Mouse (Mus musculus) spleen, adult 2 months (tissue): ENCODE results near the gene Olfr59. TPM values are rescaled to one million over a fixed set of nuclear protein-coding genes. Genes with fewer than 3 reads are reported as not detected.

Source experiments
- DNase-seq, 2 experiments: peaks; one replicate each; pipeline versions ENCODE4 v3.0.0 to v3.0.0-alpha.2; 2012 to 2021; ENCODE audit warnings: low spot score in 2 of 2, low read depth in 1 of 2
- H3K27ac ChIP-seq: fragments of 200-500 bp; 2 replicates; pipeline ENCODE4 v1.5.1; 2012; ENCODE audit warnings: low read length, inconsistent platforms; ENCODE audit not compliant: insufficient read depth
- H3K27me3 ChIP-seq: fragments of 200-500 bp; 2 replicates; pipeline ENCODE4 v1.6.1; 2012; ENCODE audit warnings: mild to moderate bottlenecking, moderate library complexity, low read length, inconsistent platforms; ENCODE audit not compliant: control insufficient read depth, insufficient read depth
- H3K36me3 ChIP-seq: fragments of 200-500 bp; 2 replicates; pipeline ENCODE4 v1.6.1; 2012; ENCODE audit warnings: mild to moderate bottlenecking, low read length, inconsistent platforms; ENCODE audit not compliant: control insufficient read depth, insufficient read depth
- H3K4me1 ChIP-seq: fragments of 200-500 bp; 2 replicates; pipeline ENCODE4 v1.6.1; 2011; ENCODE audit warnings: inconsistent platforms; ENCODE audit not compliant: control insufficient read depth, insufficient read depth, insufficient read length
- H3K4me3 ChIP-seq: fragments of 200-500 bp; 2 replicates; pipeline ENCODE4 v1.5.1; 2011; ENCODE audit warnings: mild to moderate bottlenecking, inconsistent platforms; ENCODE audit not compliant: insufficient read depth, insufficient read length; ENCODE audit errors: extremely low read depth
- CTCF ChIP-seq: fragments of 200-500 bp; IDR thresholded peaks from 2 replicates; pipeline ENCODE4 v1.5.1; 2011; ENCODE audit warnings: mild to moderate bottlenecking, inconsistent platforms; ENCODE audit not compliant: insufficient read depth, insufficient read length, insufficient replicate concordance; ENCODE audit errors: extremely low read depth
- POLR2A ChIP-seq: fragments of 200-500 bp; IDR thresholded peaks from 2 replicates; pipeline ENCODE4 v1.6.1; 2011; ENCODE audit warnings: low read depth, low read length, inconsistent platforms
- WGBS: fragments of 180-500 bp; shearing (Covaris S2); methylation state at CpG from one replicate; pipeline ENCODE4 v1.1.7; 2018; 5-methylcytosine and 5-hydroxymethylcytosine counted together
- polyA plus RNA-seq: library from polyadenylated mRNA; depleted of rRNA; stranded (reverse); fragments of >200 nt; gene quantifications from 2 replicates; pipeline ENCODE4 v1.2.3, GENCODE M21; 2012; rRNA removed

Gene Olfr59
- not detected in 2 replicates for polyA plus RNA-seq

- TF ChIP-seq CTCF (no peak), POLR2A (no peak)
- H3K4me3 ChIP-seq: no peak within 1 kb of the TSS
These were observed at the start of gene Olfr59 for GRCm38 (mm10) chr11:74283436-74283835. Olfr59 (plus strand) TSS chr11:74283736.

GRCm38 (mm10) chr11:74241201-74241600, 42.3 kb upstream of the Olfr59 start:
- TF ChIP-seq POLR2A: no peak
- TF ChIP-seq CTCF: no peak
- Histone ChIP-seq H3K36me3 (no peaks in the 10 kb centered on the region), H3K27me3 (no peaks in the 10 kb centered on the region), H3K4me3 (no peak overlapping the region), H3K27ac (no peak overlapping the region), H3K4me1 (no peaks in the 10 kb centered on the region)
- 79% methylated on average over 3 of the region's 3 CpGs for WGBS
- no peak for DNase-seq

More at GRCm38 (mm10) chr11:74283436-74283835, at the start of gene Olfr59:
- no peaks in the 10 kb centered on the region for H3K27me3 ChIP-seq
- no peak within 1 kb of the TSS for H3K27ac ChIP-seq
- no peaks in the 10 kb centered on the region for H3K4me1 ChIP-seq
- WGBS: 70% methylated on average over 2 of the region's 2 CpGs
- no peak for DNase-seq
- H3K36me3 ChIP-seq: no peaks in the 10 kb centered on the region

- WGBS: 36% methylated on average over 2 of the region's 2 CpGs
- H3K4me1 ChIP-seq: no peaks in the 10 kb centered on the region
- TF ChIP-seq POLR2A: no peak
- TF ChIP-seq CTCF: no peak
- no peak for DNase-seq
- H3K4me3 ChIP-seq: no peak within 1 kb of the TSS
- no peak within 1 kb of the TSS for H3K27ac ChIP-seq
- no peaks in the 10 kb centered on the region for H3K27me3 ChIP-seq
- H3K36me3 ChIP-seq: no peaks in the 10 kb centered on the region
These were observed 24.0 kb upstream of the Olfr59 start, which contains the start of gene Olfr406 for GRCm38 (mm10) chr11:74259508-74259907. Olfr406 (plus strand) TSS chr11:74259808.

- no peak overlapping the region for H3K27ac ChIP-seq
- H3K36me3 ChIP-seq: no peaks in the 10 kb centered on the region
- TF ChIP-seq POLR2A (no peak), CTCF (no peak)
- DNase-seq: no peak
- no peaks in the 10 kb centered on the region for H3K4me1 ChIP-seq
- H3K4me3 ChIP-seq: no peak overlapping the region
- H3K27me3 ChIP-seq: no peaks in the 10 kb centered on the region
- WGBS: 67% methylated on average over 2 of the region's 2 CpGs
These were observed 3.7 kb downstream of the Olfr59 start for GRCm38 (mm10) chr11:74287256-74287655.

GRCm38 (mm10) chr11:74326044-74326443, 42.5 kb downstream of the Olfr59 start:
- H3K27ac ChIP-seq: no peak overlapping the region
- H3K36me3 ChIP-seq: no peaks in the 10 kb centered on the region
- no peaks in the 10 kb centered on the region for H3K4me1 ChIP-seq
- no peak overlapping the region for H3K4me3 ChIP-seq
- no peaks in the 10 kb centered on the region for H3K27me3 ChIP-seq
- DNase-seq: no peak
- 32% methylated on average over 2 of the region's 2 CpGs for WGBS
- no peak for TF ChIP-seq CTCF

- Histone ChIP-seq H3K36me3 (no peaks in the 10 kb centered on the region), H3K27ac (no peak overlapping the region), H3K4me3 (no peak overlapping the region), H3K27me3 (no peaks in the 10 kb centered on the region), H3K4me1 (no peaks in the 10 kb centered on the region; the same call in 1 of the 2 replicates)
- TF ChIP-seq CTCF: no peak
- no peak for TF ChIP-seq POLR2A
- DNase-seq: no peak
These were observed 45.2 kb downstream of the Olfr59 start for GRCm38 (mm10) chr11:74328781-74329180.

GRCm38 (mm10) chr11:74337931-74338330, 54.4 kb downstream of the Olfr59 start, which contains the start of gene Olfr410:
Olfr410 (minus strand) TSS chr11:74338031.
- TF ChIP-seq POLR2A (no peak), CTCF (no peak)
- Histone ChIP-seq H3K36me3 (no peaks in the 10 kb centered on the region), H3K4me3 (no peak within 1 kb of the TSS), H3K4me1 (no peaks in the 10 kb centered on the region; the same call in 1 of the 2 replicates), H3K27ac (no peak within 1 kb of the TSS), H3K27me3 (no peaks in the 10 kb centered on the region)
- DNase-seq: no peak
- WGBS: 71% methylated on average over 6 of the region's 6 CpGs

Other genes starting within 250 kb of the Olfr59 start
- gene Olfr139, start 227.2 kb upstream of the Olfr59 start, polyA plus RNA-seq: not detected in 2 replicates
- gene Olfr399, start 227.1 kb upstream of the Olfr59 start, polyA plus RNA-seq: not detected in 2 replicates
- gene Zfp616, start 213.8 kb upstream of the Olfr59 start, polyA plus RNA-seq: not detected in 2 replicates
- not detected in 2 replicates for gene Olfr401, start 170.0 kb upstream of the Olfr59 start, polyA plus RNA-seq
- not detected in 2 replicates for gene Olfr402, start 130.2 kb upstream of the Olfr59 start, polyA plus RNA-seq
- not detected in 2 replicates for gene Olfr403, start 97.5 kb upstream of the Olfr59 start, polyA plus RNA-seq
- gene Olfr43, start 72.4 kb upstream of the Olfr59 start, polyA plus RNA-seq: not detected in 2 replicates
- not detected in 2 replicates for gene Olfr406, start 23.9 kb upstream of the Olfr59 start, polyA plus RNA-seq
- not detected in 2 replicates for gene Olfr410, start 54.3 kb downstream of the Olfr59 start, polyA plus RNA-seq
- gene Olfr411, start 68.9 kb downstream of the Olfr59 start, polyA plus RNA-seq: not detected in 2 replicates
- gene Olfr412, start 78.3 kb downstream of the Olfr59 start, polyA plus RNA-seq: not detected in 2 replicates